In genomic region chr9:45598117-45598516, GRCm38 (mm10) we compare ENCODE assay signal across 14 mouse cellular contexts.
DNase-seq lines count a peak whose midpoint lies in the region.
"Had no signal": no experiment of that assay in that cellular context is flagged by ENCODE, and none has a peak within 500 bp of the region (broad histone marks: within the 10 kb centered on the region; RNA-seq: fewer than 3 reads in every experiment).

No protein-coding gene starts in this region.

- DNase-seq in adrenal gland, postnatal 14 days = peak; percentile 17
- no peak for DNase-seq in adrenal gland, postnatal 36 days
- DNase-seq in right cerebral cortex, adult 18-20 months = peak; percentile 35
- DNase-seq in right cerebral cortex, postnatal 14 days = no peak
- peak; percentile 89 for DNase-seq in cerebellum, adult 9-11 months
- DNase-seq in heart, adult 18-20 months = no peak
- DNase-seq in kidney, postnatal 36 days = no peak
- DNase-seq in gastrocnemius, postnatal 25 days = no peak
- DNase-seq: adrenal gland, postnatal 25 days; kidney, adult 18-20 months; kidney, postnatal 25 days; liver, embryonic 13.5 days; midbrain, embryonic 14.5 days; thymus, postnatal 14 days had no signal

Comparison
In these comparisons a context has a peak if more than half of its experiments do, and no peak if none do; other contexts are left out.
1. DNase-seq: peak in adrenal gland, postnatal 14 days (single experiment), right cerebral cortex, adult 18-20 months (single experiment) and cerebellum, adult 9-11 months (single experiment); none in adrenal gland, postnatal 36 days (0 of 2), right cerebral cortex, postnatal 14 days (single experiment), heart, adult 18-20 months (0 of 2), kidney, postnatal 36 days (0 of 2) and gastrocnemius, postnatal 25 days (single experiment).